Mouse (Mus musculus) C2C12 (cell line): ENCODE data around the gene Ccdc154. TPM values are rescaled to one million over a fixed set of nuclear protein-coding genes. Genes with fewer than 3 reads are reported as not detected.
"Not testable (repeated sequence)": the region's sequence is repeated elsewhere in the genome, so short reads cannot be mapped to it uniquely, and the experiment has no call there.

Experiments
- H3K27me3 ChIP-seq: one replicate; pipeline ENCODE4 v1.6.1; 2011; ENCODE audit not compliant: control insufficient read depth, insufficient read depth, insufficient read length
- H3K36me3 ChIP-seq: one replicate; pipeline ENCODE4 v1.6.1; 2011; ENCODE audit not compliant: control insufficient read depth, insufficient read depth
- H3K4me3 ChIP-seq: one replicate; pipeline ENCODE4 v1.5.1; 2011; ENCODE audit warnings: mild to moderate bottlenecking, control low read depth; ENCODE audit not compliant: poor library complexity, insufficient read depth, severe bottlenecking
- H3K79me2 ChIP-seq: one replicate; pipeline ENCODE4 v1.6.1; 2011; ENCODE audit not compliant: control insufficient read depth, insufficient read depth
- H3K79me3 ChIP-seq: one replicate; pipeline ENCODE4 v1.6.1; 2011; ENCODE audit warnings: low read depth, control low read depth
- H3ac ChIP-seq: one replicate; pipeline ENCODE3; 2011; ENCODE audit warnings: low read depth; ENCODE audit not compliant: control insufficient read depth, insufficient read length
- CEBPB ChIP-seq: IDR thresholded peaks from one replicate; pipeline ENCODE4 v1.6.1; 2011; ENCODE audit warnings: low read depth, mild to moderate bottlenecking, control low read depth, moderate library complexity
- CTCF ChIP-seq: IDR thresholded peaks from one replicate; pipeline ENCODE4 v1.5.1; 2011; ENCODE audit not compliant: control insufficient read depth, insufficient read depth, insufficient read length
- FOSL1 ChIP-seq: IDR thresholded peaks from one replicate; pipeline ENCODE4 v1.8.0; 2011; ENCODE audit warnings: mild to moderate bottlenecking, low read length; ENCODE audit not compliant: poor library complexity, insufficient read depth, severe bottlenecking
- MAX ChIP-seq: IDR thresholded peaks from one replicate; pipeline ENCODE4 v1.6.1; 2011; ENCODE audit warnings: mild to moderate bottlenecking, control low read depth
- MYOD1 ChIP-seq: IDR thresholded peaks from one replicate; pipeline ENCODE4 v1.6.1; 2011; ENCODE audit warnings: low read depth; ENCODE audit not compliant: control insufficient read depth, insufficient read length
- MYOG ChIP-seq: IDR thresholded peaks from one replicate; pipeline ENCODE4 v1.6.1; 2011; ENCODE audit not compliant: control insufficient read depth, insufficient read length; ENCODE audit errors: extremely low read depth
- USF1 ChIP-seq: IDR thresholded peaks from one replicate; pipeline ENCODE4 v1.6.1; 2011; ENCODE audit warnings: low read depth, mild to moderate bottlenecking, control low read depth, moderate library complexity
- polyA plus RNA-seq: library from polyadenylated mRNA; unstranded; fragments of >200 nt; fragmentation: generic; extraction: Trizol; gene quantifications from one replicate; pipeline ENCODE4 v1.2.1, GENCODE M21; 2012; ENCODE audit warnings: missing spikeins

Ccdc154 gene
- polyA plus RNA-seq, 1 experiment: not detected

GRCm38 (mm10) chr17:25123979-25124378 lies 38.3 kb upstream of the Ccdc154 start:
- Histone ChIP-seq H3ac (no peak overlapping the region), H3K4me3 (no peak overlapping the region), H3K79me2 (no peaks in the 10 kb centered on the region), H3K36me3 (no peaks in the 10 kb centered on the region), H3K79me3 (no peaks in the 10 kb centered on the region), H3K27me3 (peaks cover 19% of the 10 kb centered on the region)
- TF ChIP-seq USF1: no peak
- TF ChIP-seq MYOD1: no peak
- TF ChIP-seq CTCF: no peak
- TF ChIP-seq MYOG: no peak
- no peak for TF ChIP-seq FOSL1
- TF ChIP-seq CEBPB: no peak
- TF ChIP-seq MAX: no peak

DNA sequence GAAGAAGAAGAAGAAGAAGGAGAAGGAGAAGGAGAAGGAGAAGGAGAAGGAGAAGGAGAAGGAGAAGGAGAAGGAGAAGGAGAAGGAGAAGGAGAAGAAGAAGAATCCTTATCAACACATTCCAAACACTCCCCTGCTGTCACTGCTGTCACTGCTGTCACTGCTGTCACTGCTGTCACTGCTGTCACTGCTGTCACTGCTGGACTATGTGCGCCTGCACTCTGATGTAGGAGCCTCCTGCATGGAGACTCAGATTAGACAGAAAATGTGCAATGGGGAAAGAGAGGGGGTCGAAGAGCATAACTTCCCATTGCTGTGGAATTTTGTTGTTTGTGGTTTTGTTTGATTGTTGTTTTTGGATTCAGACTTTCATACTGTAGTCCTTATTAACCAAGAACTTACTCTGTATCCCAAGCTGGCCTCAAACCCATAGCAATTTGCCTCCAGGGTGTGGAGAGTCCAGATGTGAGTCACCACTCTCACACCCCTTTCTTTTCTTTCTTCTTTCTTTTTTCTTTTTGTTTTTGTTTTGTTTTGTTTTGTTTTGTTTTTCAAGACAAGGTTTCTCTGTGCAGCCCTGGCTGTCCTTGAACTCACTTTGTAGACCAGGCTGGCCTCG lies 36.7 kb upstream of the Ccdc154 start:
- H3K36me3 ChIP-seq, H3K79me3 ChIP-seq, H3K4me3 ChIP-seq, H3ac ChIP-seq, H3K79me2 ChIP-seq: not testable (repeated sequence)
- peaks cover 19% of the 10 kb centered on the region for H3K27me3 ChIP-seq

GRCm38 (mm10) chr17:25127079-25127478 lies 35.2 kb upstream of the Ccdc154 start:
- Histone ChIP-seq H3K27me3 (peaks cover 19% of the 10 kb centered on the region), H3ac (no peak overlapping the region), H3K79me2 (no peaks in the 10 kb centered on the region), H3K79me3 (no peaks in the 10 kb centered on the region), H3K36me3 (no peaks in the 10 kb centered on the region), H3K4me3 (no peak overlapping the region)
- TF ChIP-seq MYOG (no peak), USF1 (no peak), MAX (no peak), CEBPB (no peak), FOSL1 (no peak), MYOD1 (no peak), CTCF (no peak)

DNA sequence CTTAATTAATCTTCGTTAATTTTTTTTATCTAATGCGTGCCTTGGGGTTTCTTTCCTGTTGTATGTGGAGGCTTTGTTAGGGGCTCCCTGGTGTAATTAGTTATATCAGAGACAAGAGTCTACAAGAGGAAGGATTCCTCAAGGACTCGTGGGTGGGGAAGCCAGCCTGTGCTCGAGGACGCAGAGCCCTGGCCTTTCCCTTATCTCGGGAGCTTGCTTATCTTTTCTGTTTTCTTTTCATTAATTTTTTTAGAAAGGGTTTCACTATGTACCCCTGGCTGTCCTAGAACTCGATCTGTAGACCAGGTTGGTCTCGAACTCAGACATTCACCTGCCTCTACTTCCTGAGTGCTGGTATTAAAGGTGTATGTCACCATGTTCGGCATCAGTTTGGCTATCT lies 34.6 kb upstream of the Ccdc154 start:
- H3K4me3 ChIP-seq: no peak overlapping the region
- TF ChIP-seq MYOD1: no peak
- no peak for TF ChIP-seq USF1
- TF ChIP-seq MAX: no peak
- no peak for TF ChIP-seq MYOG
- no peak for TF ChIP-seq FOSL1
- TF ChIP-seq CTCF: no peak
- no peaks in the 10 kb centered on the region for H3K79me3 ChIP-seq
- peaks cover 17% of the 10 kb centered on the region for H3K27me3 ChIP-seq
- H3K36me3 ChIP-seq: no peaks in the 10 kb centered on the region
- no peaks in the 10 kb centered on the region for H3K79me2 ChIP-seq
- no peak overlapping the region for H3ac ChIP-seq

DNA sequence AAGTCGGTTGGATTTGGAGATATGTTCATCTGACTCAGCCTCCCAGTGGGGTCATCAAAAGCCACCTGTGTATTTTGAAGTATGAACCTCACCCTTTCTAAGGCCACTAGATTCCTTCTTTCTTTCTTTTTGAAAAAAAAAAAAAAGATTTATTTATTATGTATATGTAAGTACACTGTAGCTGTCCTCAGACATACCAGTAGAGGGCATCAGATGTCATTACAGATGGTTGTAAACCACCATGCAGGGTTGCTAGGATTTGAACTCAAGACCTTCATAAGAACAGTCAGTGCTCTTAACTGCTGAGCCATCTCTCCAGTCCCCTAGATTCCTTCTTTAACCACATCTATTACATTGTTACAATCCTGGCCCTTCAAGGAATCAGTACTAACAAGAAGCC lies 32.2 kb upstream of the Ccdc154 start:
- no peak for TF ChIP-seq CEBPB
- TF ChIP-seq USF1: no peak
- TF ChIP-seq MAX: no peak
- no peak for TF ChIP-seq MYOG
- no peak for TF ChIP-seq MYOD1
- TF ChIP-seq FOSL1: no peak
- no peak for TF ChIP-seq CTCF
- H3K36me3 ChIP-seq: no peaks in the 10 kb centered on the region
- H3K4me3 ChIP-seq: no peak overlapping the region
- H3K27me3 ChIP-seq: no peaks in the 10 kb centered on the region
- peaks cover 14% of the 10 kb centered on the region for H3K79me3 ChIP-seq
- no peak overlapping the region for H3ac ChIP-seq
- H3K79me2 ChIP-seq: peaks cover 18% of the 10 kb centered on the region

- H3K4me3 ChIP-seq: peak within 1 kb of the TSS; percentile 71
- H3ac ChIP-seq: peak within 1 kb of the TSS; percentile 100
- H3K79me2 ChIP-seq: peaks cover 45% of the 10 kb centered on the region
- H3K36me3 ChIP-seq: no peaks in the 10 kb centered on the region
- H3K79me3 ChIP-seq: peaks cover 21% of the 10 kb centered on the region
- H3K27me3 ChIP-seq: no peaks in the 10 kb centered on the region
- TF ChIP-seq MAX: peak; percentile 56
- TF ChIP-seq CEBPB: no peak
- peak; percentile 100 for TF ChIP-seq USF1
Measured at GRCm38 (mm10) chr17:25133275-25133698, 29.0 kb upstream of the Ccdc154 start, which contains the start of gene Clcn7. TSS of gene Clcn7 (plus strand) at chr17:25133391.
